In genomic region chr4:141723673-141724068, GRCm38 (mm10) we compare ENCODE assay signal across 8 mouse cellular contexts. TPM values are rescaled to one million over a fixed set of nuclear protein-coding genes. Genes with fewer than 3 reads are reported as not detected.
A peak's percentile ranks its signal among the peaks of the same experiment; 100 is the strongest.
DNase-seq lines count a peak whose midpoint lies in the region; ATAC-seq and TF ChIP-seq lines count a peak whose summit lies in the region.

No protein-coding gene starts in this region.

- H3K4me1 ChIP-seq in cerebellum, adult 2 months (ENCODE audit: control insufficient read depth, insufficient read depth, low read length): peaks cover 6% of the 10 kb centered on the region; the same call in 1 of the 2 replicates
- peaks cover 54% of the 10 kb centered on the region for H3K4me1 ChIP-seq in megakaryocyte, embryonic 14.5 days
- peaks cover 13% of the 10 kb centered on the region for H3K4me1 ChIP-seq in neural tube, embryonic 12.5 days

- ATAC-seq in megakaryocyte, adult 5-6 weeks (ENCODE audit: poor library complexity, severe bottlenecking): no peak
- peak; percentile 9 for ATAC-seq in inflammation-experienced regulatory T-cells, adult 6 months
- ATAC-seq in neural tube, embryonic 12.5 days (ENCODE audit: low FRiP score, low read depth): peak; percentile 76

- peak overlapping the region; percentile 97 for H3K9ac ChIP-seq in neural tube, embryonic 12.5 days

- no peak for DNase-seq in cerebellum, adult 2 months
- no peak for DNase-seq in cerebellum, adult 8-10 months
- no peak for DNase-seq in right cerebral cortex, adult 2 months (ENCODE audit: low spot score in 2 of 2)
- DNase-seq in urinary bladder, postnatal 10 days (ENCODE audit: low spot score): no peak

- peak overlapping the region; percentile 96 for H3K4me2 ChIP-seq in neural tube, embryonic 12.5 days (replicated peaks)

- 2% methylated on average over 13 of the region's 13 CpGs for WGBS in cerebellum, adult 2 months
- 9% methylated on average over 13 of the region's 13 CpGs for WGBS in neural tube, embryonic 12.5 days

- no peaks in the 10 kb centered on the region for H3K27me3 ChIP-seq in cerebellum, adult 2 months (ENCODE audit: control insufficient read depth, insufficient read depth, low read length)
- H3K27me3 ChIP-seq in megakaryocyte, embryonic 14.5 days (replicated peaks): peaks cover 2% of the 10 kb centered on the region
- no peaks in the 10 kb centered on the region for H3K27me3 ChIP-seq in neural tube, embryonic 12.5 days (replicated peaks)

- H3K27ac ChIP-seq in cerebellum, adult 2 months (ENCODE audit: insufficient read depth, low read length): peak overlapping the region; percentile 32; the same call in 1 of the 2 replicates
- no peak overlapping the region for H3K27ac ChIP-seq in neural tube, embryonic 12.5 days

- H3K36me3 ChIP-seq in megakaryocyte, embryonic 14.5 days (replicated peaks; ENCODE audit: low read length): peaks cover 16% of the 10 kb centered on the region
- 0 out of 2 replicates have a peak, but pooled peaks cover 5% of the 10 kb centered on the region for H3K36me3 ChIP-seq in neural tube, embryonic 12.5 days

- H3K4me3 ChIP-seq in cerebellum, adult 2 months (replicated peaks; ENCODE audit: insufficient read depth, low read depth, low read length): peak overlapping the region; percentile 69
- H3K4me3 ChIP-seq in megakaryocyte, embryonic 14.5 days (replicated peaks): peak overlapping the region; percentile 98
- peak overlapping the region; percentile 99 for H3K4me3 ChIP-seq in neural tube, embryonic 12.5 days

- no peaks in the 10 kb centered on the region for H3K9me3 ChIP-seq in megakaryocyte, embryonic 14.5 days
- H3K9me3 ChIP-seq in neural tube, embryonic 12.5 days: no peaks in the 10 kb centered on the region

- no peak for TF ChIP-seq POLR2A in cerebellum, adult 2 months (IDR thresholded peaks at IDR 0.05; ENCODE audit: borderline replicate concordance, insufficient read depth, low read length)

- TF ChIP-seq CTCF in cerebellum, adult 2 months (IDR thresholded peaks at IDR 0.05; ENCODE audit: borderline replicate concordance, insufficient read depth, low read depth, low read length): no peak

RNA-seq across cellular contexts. Expression of gene Ddi2, which starts 0.5 kb away (rescaled TPM):
- 20.4 and 21.1 TPM in 2 replicates for polyA plus RNA-seq in cerebellum, adult 2 months (2012; rRNA removed)
- 0.43 and 1.7 TPM in 2 replicates for polyA plus RNA-seq in megakaryocyte, embryonic 14.5 days (2012; ENCODE audit: insufficient read depth, low replicate concordance)
- 25.2 and 29.1 TPM in 2 replicates for total RNA-seq in megakaryocyte, adult 5-6 weeks (2015)
- total RNA-seq in megakaryocyte, adult 5-6 weeks (2017): 37.6 and 47.1 TPM in 2 replicates
- polyA plus RNA-seq in inflammation-experienced regulatory T-cells, adult 6 months (2017; shearing (Covaris generic)): 10 to 100 TPM; 14.6 to 17.1 (median 16.9) TPM
- polyA plus RNA-seq in neural tube, embryonic 12.5 days (2016; fragmentation: Nextera tagmentation; extraction: Ambion mirVana): 24.8 and 25.6 TPM in 2 replicates

RNA-seq across cellular contexts. Expression of gene Agmat, which starts 22.8 kb away (rescaled TPM):
- polyA plus RNA-seq in cerebellum, adult 2 months (2012; rRNA removed): 1.5 and 2.7 TPM in 2 replicates
- not detected in 2 replicates for polyA plus RNA-seq in megakaryocyte, embryonic 14.5 days (2012; ENCODE audit: insufficient read depth, low replicate concordance)
- total RNA-seq in megakaryocyte, adult 5-6 weeks (2015): not detected in 2 replicates
- total RNA-seq in megakaryocyte, adult 5-6 weeks (2017): not detected in 2 replicates
- polyA plus RNA-seq in inflammation-experienced regulatory T-cells, adult 6 months (2017; shearing (Covaris generic)): not detected
- polyA plus RNA-seq in neural tube, embryonic 12.5 days (2016; fragmentation: Nextera tagmentation; extraction: Ambion mirVana): not detected in 2 replicates

RNA-seq across cellular contexts. Expression of gene Rsc1a1, which starts 38.3 kb away (rescaled TPM):
- polyA plus RNA-seq in cerebellum, adult 2 months (2012; rRNA removed): 7.4 and 8.1 TPM in 2 replicates
- polyA plus RNA-seq in megakaryocyte, embryonic 14.5 days (2012; ENCODE audit: insufficient read depth, low replicate concordance): 3.0 and 5.9 TPM in 2 replicates
- 26.8 and 33.7 TPM in 2 replicates for total RNA-seq in megakaryocyte, adult 5-6 weeks (2015)
- 9.5 and 16.2 TPM in 2 replicates for total RNA-seq in megakaryocyte, adult 5-6 weeks (2017)
- polyA plus RNA-seq in inflammation-experienced regulatory T-cells, adult 6 months (2017; shearing (Covaris generic)): not detected
- polyA plus RNA-seq in neural tube, embryonic 12.5 days (2016; fragmentation: Nextera tagmentation; extraction: Ambion mirVana): 1.2 TPM in 1 of 2 replicates, not detected in the other

RNA-seq across cellular contexts. Expression of gene Plekhm2, which starts 59.0 kb away (rescaled TPM):
- 124 and 130 TPM in 2 replicates for polyA plus RNA-seq in cerebellum, adult 2 months (2012; rRNA removed)
- polyA plus RNA-seq in megakaryocyte, embryonic 14.5 days (2012; ENCODE audit: insufficient read depth, low replicate concordance): 19.4 and 24.8 TPM in 2 replicates
- 11.1 and 14.9 TPM in 2 replicates for total RNA-seq in megakaryocyte, adult 5-6 weeks (2015)
- total RNA-seq in megakaryocyte, adult 5-6 weeks (2017): 10.4 and 11.1 TPM in 2 replicates
- polyA plus RNA-seq in inflammation-experienced regulatory T-cells, adult 6 months (2017; shearing (Covaris generic)): 1 to 10 TPM; 3.6 to 4.5 (median 4.2) TPM
- 7.4 TPM in 2 replicates for polyA plus RNA-seq in neural tube, embryonic 12.5 days (2016; fragmentation: Nextera tagmentation; extraction: Ambion mirVana)
